Mouse (Mus musculus): Measurements from ENCODE around the gene Sorbs1.

DNA sequence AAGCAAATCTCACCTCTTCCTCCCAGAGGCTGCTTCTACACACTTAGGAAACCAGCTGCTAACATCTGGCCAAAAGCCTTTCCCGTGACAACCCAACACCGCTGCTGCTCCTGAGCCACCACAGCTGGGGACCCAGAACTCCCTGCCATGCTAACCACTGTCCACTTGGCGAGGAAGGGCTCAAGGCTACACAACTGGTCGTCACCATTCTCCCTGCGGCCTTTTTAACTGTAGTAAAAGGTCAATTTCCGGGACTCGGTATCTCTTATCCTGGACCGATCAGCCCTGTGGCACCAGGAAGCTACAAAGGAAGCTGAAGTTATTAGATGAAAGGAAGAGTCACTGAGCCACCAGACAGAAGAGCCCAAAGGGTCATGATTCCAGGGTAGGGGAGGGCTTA lies 22.8 kb downstream of the Sorbs1 start:
- no peak for TF ChIP-seq E2F4 (IDR thresholded peaks at IDR 0.05; ENCODE audit: insufficient read depth)
- TF ChIP-seq POLR2A (IDR thresholded peaks at IDR 0.05; ENCODE audit: insufficient read length, low read depth) = no peak
- TF ChIP-seq USF1 (IDR thresholded peaks at IDR 0.05; ENCODE audit: low read depth) = no peak
- TF ChIP-seq REST (IDR thresholded peaks at IDR 0.05; ENCODE audit: insufficient read depth, insufficient read length) = no peak
- no peak for TF ChIP-seq POLR2AphosphoS2 (IDR thresholded peaks at IDR 0.05; ENCODE audit: insufficient read length, low read depth)
- no peak for TF ChIP-seq TCF12 (IDR thresholded peaks at IDR 0.05; ENCODE audit: insufficient read depth, poor library complexity, severe bottlenecking)
- no peak for TF ChIP-seq TCF3 (IDR thresholded peaks at IDR 0.05; ENCODE audit: insufficient read length, low read depth)
- TF ChIP-seq MYOD1 (IDR thresholded peaks at IDR 0.05; ENCODE audit: control insufficient read depth in 1 of 3, insufficient read length in 2 of 3, low read depth in 2 of 3) = no peak
- no peak for TF ChIP-seq CEBPB (IDR thresholded peaks at IDR 0.05; ENCODE audit: insufficient read depth, poor library complexity, severe bottlenecking)
- TF ChIP-seq MYOG (IDR thresholded peaks at IDR 0.05; ENCODE audit: control insufficient read depth in 1 of 3, insufficient read depth in 1 of 3, insufficient read length in 2 of 3, low read depth in 2 of 3) = no peak
- no peak for TF ChIP-seq MAX (IDR thresholded peaks at IDR 0.05; ENCODE audit: low read depth)

All from myocyte (in vitro differentiated cells).